Mouse (Mus musculus): ENCODE data around the gene Vps29.

DNA sequence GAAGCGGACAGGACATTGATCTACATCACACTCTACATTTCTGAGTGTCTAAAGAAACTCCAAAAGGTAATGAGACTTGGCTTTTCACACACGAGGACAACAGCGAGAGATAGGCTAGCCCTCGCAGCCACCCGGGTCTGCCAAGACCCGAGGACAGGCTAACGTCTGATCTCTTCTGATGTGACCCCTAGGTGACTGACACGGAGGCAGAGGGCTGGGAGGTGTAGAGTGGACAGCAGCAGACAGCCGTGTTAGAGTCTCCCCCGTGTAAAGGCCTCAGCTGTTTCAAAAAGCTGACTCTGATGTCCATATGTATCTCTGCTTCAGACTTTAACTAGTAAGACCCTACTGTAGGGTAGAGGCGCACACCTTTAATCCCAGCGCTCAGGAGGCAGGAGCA lies 49.2 kb downstream of the Vps29 start:
- no peak for TF ChIP-seq POLR2A (IDR thresholded peaks at IDR 0.05; ENCODE audit: low read depth, low read length)
- no peak for TF ChIP-seq CTCF (IDR thresholded peaks at IDR 0.05; ENCODE audit: extremely low read depth, insufficient read depth, insufficient read length, insufficient replicate concordance)
